In genomic region chr1:193721850-193722249, GRCm38 (mm10) we compare ENCODE assay signal across 25 mouse cellular contexts.
DNase-seq lines count a peak whose midpoint lies in the region; TF ChIP-seq lines count a peak whose summit lies in the region.
"Had no signal": no experiment of that assay in that cellular context is flagged by ENCODE, and none has a peak within 500 bp of the region (broad histone marks: within the 10 kb centered on the region; RNA-seq: fewer than 3 reads in every experiment).

No protein-coding gene starts in this region.

- peak; percentile 5 for DNase-seq in kidney, adult 2 months
- no peak for DNase-seq in kidney, adult 8-10 months
- DNase-seq in 3134 (ENCODE audit: extremely low read depth, insufficient read length, low spot score) (peak; percentile 21), 3T3-L1 (ENCODE audit: low read depth, low spot score) (peak; percentile 26)
- DNase-seq in adrenal gland, postnatal 25 days, result peak; percentile 4
- DNase-seq in gastrocnemius, adult 8-10 months (ENCODE audit: low spot score in 2 of 2), result no peak
- DNase-seq: cerebellum, adult 11 months; cerebellum, adult 9-10 months; cerebellum, postnatal 36 days; gastrocnemius, postnatal 36 days; heart, adult 2 months; heart, postnatal 14 days; kidney, adult 11 months; layer of hippocampus, postnatal 36 days; lung, embryonic 14.5 days; right cerebral cortex, postnatal 14 days had no signal

- TF ChIP-seq POLR2A in kidney, adult 2 months (IDR thresholded peaks at IDR 0.05; ENCODE audit: low read depth, low read length), result no peak

- TF ChIP-seq CTCF in kidney, adult 2 months (conservative IDR thresholded peaks at IDR 0.05; ENCODE audit: insufficient read depth, insufficient read length, low read depth, low read length), result no peak

- 39% methylated on average over 2 of the region's 2 CpGs for WGBS in kidney, adult 2 months

- no peaks in the 10 kb centered on the region for H3K4me1 ChIP-seq in kidney, adult 2 months (ENCODE audit: control insufficient read depth, insufficient read depth, low read length)
- H3K4me1 ChIP-seq: hindbrain, embryonic 15.5 days; limb, embryonic 15.5 days; liver, embryonic 15.5 days; neural tube, embryonic 13.5 days had no signal

- H3K36me3 ChIP-seq in kidney, adult 2 months (ENCODE audit: control insufficient read depth, insufficient read depth, low read length), result no peaks in the 10 kb centered on the region
- H3K36me3 ChIP-seq: G1E; hindbrain, embryonic 10.5 days; hindbrain, embryonic 15.5 days; limb, embryonic 10.5 days; limb, embryonic 15.5 days; liver, embryonic 15.5 days; midbrain, embryonic 12.5 days; neural tube, embryonic 13.5 days had no signal

- H3K27ac ChIP-seq in kidney, adult 2 months (ENCODE audit: insufficient read depth, low read depth, low read length), result no peak overlapping the region
- H3K27ac ChIP-seq: heart, adult 2 months; hindbrain, embryonic 10.5 days; hindbrain, embryonic 15.5 days; kidney, postnatal 0 days; limb, embryonic 10.5 days; limb, embryonic 15.5 days; liver, embryonic 15.5 days; midbrain, embryonic 12.5 days; neural tube, embryonic 13.5 days had no signal

- H3K27me3 ChIP-seq in kidney, adult 2 months (replicated peaks; ENCODE audit: control insufficient read depth, insufficient read depth, low read length), result no peaks in the 10 kb centered on the region
- H3K27me3 ChIP-seq: hindbrain, embryonic 15.5 days; limb, embryonic 15.5 days; liver, embryonic 15.5 days; midbrain, embryonic 12.5 days; neural tube, embryonic 13.5 days had no signal

- H3K4me3 ChIP-seq in kidney, adult 2 months (ENCODE audit: insufficient read depth, low read depth, low read length), result no peak overlapping the region
- H3K4me3 ChIP-seq: heart, adult 2 months; hindbrain, embryonic 10.5 days; hindbrain, embryonic 15.5 days; limb, embryonic 10.5 days; limb, embryonic 15.5 days; liver, embryonic 15.5 days; midbrain, embryonic 12.5 days; neural tube, embryonic 13.5 days had no signal

Comparison
In these comparisons a context has a peak if more than half of its experiments do, and no peak if none do; other contexts are left out.
1. DNase-seq: peak in kidney, adult 2 months (single experiment), 3134 (single experiment), 3T3-L1 (single experiment) and adrenal gland, postnatal 25 days (single experiment); none in kidney, adult 8-10 months (0 of 2) and gastrocnemius, adult 8-10 months (0 of 2).